Mouse (Mus musculus) heart, adult 2 months (tissue): ENCODE results near the gene Adcy10. TPM values are rescaled to one million over a fixed set of nuclear protein-coding genes. Genes with fewer than 3 reads are reported as not detected.
A peak's percentile ranks its signal among the peaks of the same experiment; 100 is the strongest.

Source experiments
- DNase-seq, 2 experiments: peaks; one replicate each; pipeline ENCODE4 v3.0.0; 2021
- H3K27ac ChIP-seq: fragments of 200-600 bp; 2 replicates; pipeline ENCODE4 v1.8.1; 2022
- H3K27me3 ChIP-seq: fragments of 200-500 bp; 2 replicates; pipeline ENCODE4 v1.6.1; 2012; ENCODE audit warnings: mild to moderate bottlenecking, low read length, inconsistent platforms, mixed read lengths; ENCODE audit not compliant: control insufficient read depth, insufficient read depth
- H3K36me3 ChIP-seq: fragments of 200-500 bp; 2 replicates; pipeline ENCODE4 v1.6.1; 2012; ENCODE audit warnings: low read length, inconsistent platforms; ENCODE audit not compliant: control insufficient read depth, insufficient read depth
- H3K4me1 ChIP-seq: fragments of 200-500 bp; 2 replicates; pipeline ENCODE4 v1.6.1; 2011; ENCODE audit warnings: low read length; ENCODE audit not compliant: control insufficient read depth, insufficient read depth
- H3K4me3 ChIP-seq: fragments of 200-600 bp; 2 replicates; pipeline ENCODE4 v1.8.1; 2022
- H3K79me2 ChIP-seq: fragments of 200-500 bp; replicated peaks from 2 replicates; pipeline ENCODE4 v1.6.1; 2012; ENCODE audit warnings: mild to moderate bottlenecking, inconsistent platforms, low read length, moderate library complexity, mixed read lengths; ENCODE audit not compliant: control insufficient read depth, insufficient read depth
- H3K9ac ChIP-seq: fragments of 200-500 bp; 2 replicates; pipeline ENCODE4 v1.6.1; 2012; ENCODE audit warnings: low read depth, mild to moderate bottlenecking, control low read depth, inconsistent platforms, low read length, mixed read lengths
- CTCF ChIP-seq: fragments of 200-600 bp; IDR thresholded peaks from 2 replicates; pipeline ENCODE4 v1.8.1; 2022; ENCODE audit warnings: antibody characterized with exemption, mild to moderate bottlenecking, moderate library complexity
- EP300 ChIP-seq: fragments of 200-500 bp; IDR thresholded peaks from 2 replicates; pipeline ENCODE4 v1.6.1; 2011; ENCODE audit warnings: low read depth, low read length, control low read depth; ENCODE audit not compliant: insufficient read depth
- POLR2A ChIP-seq: fragments of 200-500 bp; IDR thresholded peaks from 2 replicates; pipeline ENCODE4 v1.6.1; 2011; ENCODE audit warnings: mild to moderate bottlenecking, low read depth, low read length, control low read depth; ENCODE audit not compliant: insufficient read depth
- WGBS: fragments of 180-500 bp; shearing (Covaris S2); methylation state at CpG from one replicate; pipeline ENCODE4 v1.1.7; 2018; 5-methylcytosine and 5-hydroxymethylcytosine counted together
- intact Hi-C: fragments of 180-260 bp; cut with DNase I; formaldehyde crosslinking; loops from one replicate; pipeline ENCODE4 v1.15.1; 2025
- polyA plus RNA-seq: library from polyadenylated mRNA; depleted of rRNA; stranded (reverse); fragments of >200 nt; gene quantifications from 2 replicates; pipeline ENCODE4 v1.2.3, GENCODE M21; 2012
- total RNA-seq, 2 experiments: library from RNA; stranded (reverse); gene quantifications; 2 replicates each; pipeline ENCODE4 v1.2.3; 2021

Gene Adcy10
- total and polyA plus RNA-seq, 3 experiments: 0.05 to 0.18 TPM; not detected in 1

- intact Hi-C loops: loop anchor here (10.0 kb wide), 1 partner anchor 182 kb away; no protein-coding TSS in a partner anchor
These were observed 91.6 kb downstream of the Adcy10 start for GRCm38 (mm10) chr1:165576459-165577112.

GRCm38 (mm10) chr1:165579332-165579731 lies 94.3 kb downstream of the Adcy10 start:
- Histone ChIP-seq H3K9ac (no peak overlapping the region), H3K4me3 (no peak overlapping the region), H3K36me3 (no peaks in the 10 kb centered on the region), H3K79me2 (no peaks in the 10 kb centered on the region), H3K27ac (no peak overlapping the region), H3K27me3 (no peaks in the 10 kb centered on the region), H3K4me1 (no peaks in the 10 kb centered on the region)
- no peak for DNase-seq
- intact Hi-C loops: loop anchor here (10.0 kb wide), 1 partner anchor 185 kb away; no protein-coding TSS in a partner anchor
- 59% methylated on average over 5 of the region's 5 CpGs for WGBS
- no peak for TF ChIP-seq EP300
- TF ChIP-seq POLR2A: no peak
- peak; percentile 78 for TF ChIP-seq CTCF

More at GRCm38 (mm10) chr1:165576459-165577112, 91.6 kb downstream of the Adcy10 start:
- no peaks in the 10 kb centered on the region for H3K79me2 ChIP-seq
- H3K4me1 ChIP-seq: no peaks in the 10 kb centered on the region
- TF ChIP-seq EP300 (no peak), POLR2A (no peak), CTCF (no peak)
- H3K4me3 ChIP-seq: no peak overlapping the region
- H3K27me3 ChIP-seq: no peaks in the 10 kb centered on the region
- no peak overlapping the region for H3K27ac ChIP-seq
- 54% methylated on average over 9 of the region's 9 CpGs for WGBS
- DNase-seq: no peak
- no peaks in the 10 kb centered on the region for H3K36me3 ChIP-seq
- H3K9ac ChIP-seq: no peak overlapping the region

GRCm38 (mm10) chr1:165581255-165581654 lies 96.3 kb downstream of the Adcy10 start:
- intact Hi-C loops: loop anchor here (5.0 kb wide), 1 partner anchor 181 kb away; the partner anchor contains the start of gene Creg1
- H3K27me3 ChIP-seq: no peaks in the 10 kb centered on the region
- no peaks in the 10 kb centered on the region for H3K36me3 ChIP-seq
- no peaks in the 10 kb centered on the region for H3K79me2 ChIP-seq
- peaks cover 2% of the 10 kb centered on the region for H3K4me1 ChIP-seq
- H3K9ac ChIP-seq: no peak overlapping the region
- H3K4me3 ChIP-seq: no peak overlapping the region
- DNase-seq: no peak
- no peak overlapping the region for H3K27ac ChIP-seq
- 59% methylated on average over 3 of the region's 3 CpGs for WGBS
- no peak for TF ChIP-seq CTCF
- no peak for TF ChIP-seq POLR2A
- TF ChIP-seq EP300: no peak

- H3K36me3 ChIP-seq: no peaks in the 10 kb centered on the region
- H3K27me3 ChIP-seq: no peaks in the 10 kb centered on the region
- intact Hi-C loops: loop anchor here (1.0 to 5.0 kb wide), 4 partner anchors 57 to 179 kb away; partner anchors contain the start of gene Creg1
- TF ChIP-seq CTCF (peak; percentile 98), POLR2A (no peak), EP300 (peak; percentile 98)
- 23% methylated on average over 12 of the region's 12 CpGs for WGBS
- H3K4me3 ChIP-seq: no peak overlapping the region
- no peak overlapping the region for H3K27ac ChIP-seq
- H3K4me1 ChIP-seq: peaks cover 2% of the 10 kb centered on the region
- H3K79me2 ChIP-seq: no peaks in the 10 kb centered on the region
- H3K9ac ChIP-seq: no peak overlapping the region
- DNase-seq: peak; percentile 88 to 90
These were observed 98.7 kb downstream of the Adcy10 start for GRCm38 (mm10) chr1:165583529-165584184.

GRCm38 (mm10) chr1:165585389-165586104 lies 100.6 kb downstream of the Adcy10 start:
- peak overlapping the region; percentile 61 for H3K27ac ChIP-seq
- no peaks in the 10 kb centered on the region for H3K36me3 ChIP-seq
- WGBS: 42% methylated on average over 14 of the region's 14 CpGs
- intact Hi-C loops: no loop called here
- H3K79me2 ChIP-seq: no peaks in the 10 kb centered on the region
- H3K4me3 ChIP-seq: no peak overlapping the region
- DNase-seq: peak; percentile 30 to 31
- H3K4me1 ChIP-seq: peaks cover 4% of the 10 kb centered on the region
- H3K27me3 ChIP-seq: no peaks in the 10 kb centered on the region
- 0 out of 2 replicates have a peak, but pooled peaks have one; percentile 33 for TF ChIP-seq POLR2A
- no peak for TF ChIP-seq CTCF
- no peak overlapping the region for H3K9ac ChIP-seq
